Mouse (Mus musculus) gastrocnemius, adult 8-10 months (tissue): ENCODE results near the gene Cant1. TPM values are rescaled to one million over a fixed set of nuclear protein-coding genes. Genes with fewer than 3 reads are reported as not detected.

Experiments
- DNase-seq, 2 experiments: peaks; one replicate each; pipeline ENCODE4 v3.0.0; 2022; ENCODE audit warnings: low spot score in 2 of 2
- total RNA-seq, 4 experiments: library from RNA; stranded (reverse); gene quantifications; 2 replicates each; pipeline ENCODE4 v1.2.4; 2022

Gene Cant1
- total RNA-seq, 4 experiments from 2014 or later: 9.6 to 11.8 (median 11.0) TPM

GRCm38 (mm10) chr11:118430291-118430885 lies 11.5 kb upstream of the Cant1 start:
- no peak for DNase-seq

- no peak for DNase-seq
These were observed 10.2 kb upstream of the Cant1 start for GRCm38 (mm10) chr11:118428944-118429709.

GRCm38 (mm10) chr11:118428460-118428868 lies 9.6 kb upstream of the Cant1 start:
- peak in 1 of 2 experiments; percentile 36 for DNase-seq

- DNase-seq: peak in 1 of 2 experiments; percentile 40
These were observed 9.1 kb upstream of the Cant1 start, which contains the start of gene C1qtnf1 for GRCm38 (mm10) chr11:118427986-118428385. C1qtnf1 (plus strand) TSS chr11:118428203.

GRCm38 (mm10) chr11:118427266-118427779 lies 8.4 kb upstream of the Cant1 start:
- no peak for DNase-seq

- DNase-seq: no peak
These were observed 7.9 kb upstream of the Cant1 start for GRCm38 (mm10) chr11:118426765-118427164.

- no peak for DNase-seq
These were observed 5.9 kb upstream of the Cant1 start for GRCm38 (mm10) chr11:118424621-118425335.

GRCm38 (mm10) chr11:118423266-118423971 lies 4.5 kb upstream of the Cant1 start:
- DNase-seq: peak; percentile 71 to 74

- no peak for DNase-seq
These were observed 1.4 kb upstream of the Cant1 start for GRCm38 (mm10) chr11:118420261-118420660.

- DNase-seq: no peak
These were observed 448 bp downstream of the Cant1 start for GRCm38 (mm10) chr11:118418442-118418833.

GRCm38 (mm10) chr11:118417496-118417895 lies 1.4 kb downstream of the Cant1 start:
- no peak for DNase-seq

GRCm38 (mm10) chr11:118416046-118416445 lies 2.8 kb downstream of the Cant1 start:
- DNase-seq: no peak

GRCm38 (mm10) chr11:118415630-118416029 lies 3.3 kb downstream of the Cant1 start:
- DNase-seq: no peak

- DNase-seq: no peak
These were observed 4.6 kb downstream of the Cant1 start for GRCm38 (mm10) chr11:118414270-118414669.

GRCm38 (mm10) chr11:118413055-118413454 lies 5.8 kb downstream of the Cant1 start:
- DNase-seq: no peak

- DNase-seq: no peak
These were observed 6.3 kb downstream of the Cant1 start for GRCm38 (mm10) chr11:118412601-118413000.

- DNase-seq: no peak
These were observed 7.6 kb downstream of the Cant1 start for GRCm38 (mm10) chr11:118411271-118411670.

GRCm38 (mm10) chr11:118410479-118410878 lies 8.4 kb downstream of the Cant1 start:
- no peak for DNase-seq

- DNase-seq: no peak
These were observed 8.8 kb downstream of the Cant1 start for GRCm38 (mm10) chr11:118410073-118410444.

GRCm38 (mm10) chr11:118409106-118410072 lies 9.5 kb downstream of the Cant1 start:
- no peak for DNase-seq
